Mouse (Mus musculus) layer of hippocampus, adult 18-20 months (tissue): ENCODE measurements around the gene Rubcn. TPM values are rescaled to one million over a fixed set of nuclear protein-coding genes. Genes with fewer than 3 reads are reported as not detected.

Experiments used
- DNase-seq, 2 experiments: peaks; one replicate each; pipeline ENCODE4 v3.0.0; 2022; ENCODE audit warnings: low spot score in 2 of 2
- total RNA-seq, 2 experiments: library from RNA; stranded (reverse); gene quantifications; 2 replicates each; pipeline ENCODE4 v1.2.3; 2021

Rubcn gene
- total RNA-seq, 2 experiments from 2014 or later: 56.7 to 57.1 TPM

- no peak for DNase-seq
Observed at GRCm38 (mm10) chr16:32821772-32822449, 55.7 kb downstream of the Rubcn start.

- DNase-seq: no peak
Observed at GRCm38 (mm10) chr16:32818441-32818840, 59.1 kb downstream of the Rubcn start.

- no peak for DNase-seq
Observed at GRCm38 (mm10) chr16:32818036-32818435, 59.5 kb downstream of the Rubcn start.

GRCm38 (mm10) chr16:32815160-32815605 is 62.4 kb downstream of the Rubcn start:
- DNase-seq: no peak

- DNase-seq: peak in 1 of 2 experiments; percentile 25
Observed at GRCm38 (mm10) chr16:32814539-32814938, 63.0 kb downstream of the Rubcn start.

- DNase-seq: no peak
Observed at GRCm38 (mm10) chr16:32813771-32814170, 63.8 kb downstream of the Rubcn start.

- DNase-seq: no peak
Observed at GRCm38 (mm10) chr16:32813362-32813761, 64.2 kb downstream of the Rubcn start.

GRCm38 (mm10) chr16:32812888-32813361 is 64.6 kb downstream of the Rubcn start:
- peak; percentile 61 to 89 for DNase-seq

GRCm38 (mm10) chr16:32810321-32810720 is 67.2 kb downstream of the Rubcn start, which contains the start of gene Smbd1:
Gene Smbd1, minus strand, starts transcription at chr16:32810477.
- no peak for DNase-seq

GRCm38 (mm10) chr16:32807408-32808185 is 70.0 kb downstream of the Rubcn start:
- DNase-seq: no peak

- no peak for DNase-seq
Observed at GRCm38 (mm10) chr16:32805151-32805550, 72.4 kb downstream of the Rubcn start.

GRCm38 (mm10) chr16:32803901-32804300 is 73.7 kb downstream of the Rubcn start:
- DNase-seq: no peak

- DNase-seq: peak; percentile 13 to 63
Observed at GRCm38 (mm10) chr16:32803252-32803853, 74.2 kb downstream of the Rubcn start.

GRCm38 (mm10) chr16:32797426-32797689 is 80.2 kb downstream of the Rubcn start, which contains the start of gene Muc20:
Gene Muc20, minus strand, starts transcription at chr16:32797435.
- DNase-seq: no peak

GRCm38 (mm10) chr16:32796676-32797425 is 80.7 kb downstream of the Rubcn start:
- DNase-seq: peak in 1 of 2 experiments; percentile 5

- no peak for DNase-seq
Observed at GRCm38 (mm10) chr16:32795177-32795576, 82.4 kb downstream of the Rubcn start.

- no peak for DNase-seq
Observed at GRCm38 (mm10) chr16:32790056-32790455, 87.5 kb downstream of the Rubcn start.

GRCm38 (mm10) chr16:32784840-32785239 is 92.7 kb downstream of the Rubcn start:
- DNase-seq: peak; percentile 12 to 19

- DNase-seq: peak in 1 of 2 experiments; percentile 9
Observed at GRCm38 (mm10) chr16:32783324-32784062, 94.1 kb downstream of the Rubcn start.

- DNase-seq: no peak
Observed at GRCm38 (mm10) chr16:32778956-32779355, 98.6 kb downstream of the Rubcn start.
